ENCODE assay signal across 9 mouse cellular contexts in the genomic region with DNA sequence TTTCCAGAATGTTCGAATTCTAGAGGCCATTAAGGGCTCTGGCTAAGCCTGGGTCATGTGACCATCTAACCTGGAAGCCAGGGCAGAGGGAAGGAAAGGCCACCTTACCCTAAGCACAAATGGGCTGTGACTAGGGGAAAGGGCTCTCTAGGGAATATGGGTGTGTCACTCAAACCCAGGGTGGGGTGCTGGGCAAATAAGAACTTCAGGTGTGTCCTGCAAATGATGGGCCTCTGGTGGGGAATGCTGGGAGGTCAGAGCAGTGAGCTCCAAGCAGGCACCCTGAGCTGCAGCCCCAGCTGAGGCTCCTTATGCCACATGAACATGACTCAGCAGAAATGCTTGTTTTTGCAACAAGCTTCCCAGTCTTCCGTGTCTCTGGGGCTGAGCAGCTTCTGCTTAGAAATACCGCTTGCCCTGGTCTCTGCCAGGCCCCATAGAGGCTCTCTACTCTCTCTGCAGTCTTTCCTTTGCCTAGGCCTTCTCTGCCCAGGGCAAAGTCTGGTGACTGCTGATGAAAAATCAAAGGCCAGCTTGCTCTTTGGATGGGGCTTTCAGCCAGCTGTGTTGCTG.
DNase-seq lines count a peak whose midpoint lies in the region; ATAC-seq and TF ChIP-seq lines count a peak whose summit lies in the region.
"Had no signal": no experiment of that assay in that cellular context is flagged by ENCODE, and none has a peak within 500 bp of the region (broad histone marks: within the 10 kb centered on the region; RNA-seq: fewer than 3 reads in every experiment).

No protein-coding gene starts in this region.

- no peak for DNase-seq in hindbrain, embryonic 10.5 days (ENCODE audit: low spot score)
- peak; percentile 64 for DNase-seq in NIH3T3 (ENCODE audit: low read depth)
- peak; percentile 77 for DNase-seq in stomach, postnatal 0 days (ENCODE audit: low spot score)
- DNase-seq in right cerebral cortex, postnatal 36 days (ENCODE audit: low spot score in 2 of 2): no peak
- no peak for DNase-seq in ovary, postnatal 10 days (ENCODE audit: low spot score)

- no peak for TF ChIP-seq EP300 in stomach, postnatal 0 days (optimal IDR thresholded peaks at IDR 0.05)

- no peak overlapping the region for H3K9ac ChIP-seq in hindbrain, embryonic 16.5 days (ENCODE audit: low read depth, low read length)
- no peak overlapping the region; the same call in 1 of the 2 replicates for H3K9ac ChIP-seq in limb, embryonic 13.5 days
- H3K9ac ChIP-seq in stomach, postnatal 0 days (ENCODE audit: low read length): no peak overlapping the region
- H3K9ac ChIP-seq: embryonic facial prominence, embryonic 15.5 days had no signal

- H3K27me3 ChIP-seq in hindbrain, embryonic 10.5 days (ENCODE audit: insufficient read depth, poor library complexity, severe bottlenecking): no peaks in the 10 kb centered on the region
- H3K27me3 ChIP-seq in hindbrain, embryonic 16.5 days (replicated peaks; ENCODE audit: control insufficient read depth, insufficient read depth, low read length): no peaks in the 10 kb centered on the region
- no peaks in the 10 kb centered on the region for H3K27me3 ChIP-seq in limb, embryonic 13.5 days
- no peaks in the 10 kb centered on the region for H3K27me3 ChIP-seq in stomach, postnatal 0 days (ENCODE audit: control insufficient read depth, insufficient read depth, low read length)
- H3K27me3 ChIP-seq: embryonic facial prominence, embryonic 15.5 days had no signal

- H3K9me3 ChIP-seq in hindbrain, embryonic 10.5 days: no peaks in the 10 kb centered on the region
- H3K9me3 ChIP-seq in hindbrain, embryonic 16.5 days (ENCODE audit: control insufficient read depth, low read length): no peaks in the 10 kb centered on the region
- H3K9me3 ChIP-seq in limb, embryonic 13.5 days: peaks cover 4% of the 10 kb centered on the region; the same call in 1 of the 2 replicates
- H3K9me3 ChIP-seq in stomach, postnatal 0 days (ENCODE audit: control insufficient read depth, low read length): no peaks in the 10 kb centered on the region
- H3K9me3 ChIP-seq: embryonic facial prominence, embryonic 15.5 days had no signal

- no peak for TF ChIP-seq CTCF in stomach, postnatal 0 days (IDR thresholded peaks at IDR 0.05; ENCODE audit: low read depth)

- WGBS in hindbrain, embryonic 10.5 days: 65% methylated on average over 3 of the region's 3 CpGs
- 55% methylated on average over 3 of the region's 3 CpGs for WGBS in hindbrain, embryonic 16.5 days
- WGBS in limb, embryonic 13.5 days: 54% methylated on average over 3 of the region's 3 CpGs
- 22% methylated on average over 3 of the region's 3 CpGs for WGBS in stomach, postnatal 0 days

- H3K4me1 ChIP-seq in hindbrain, embryonic 10.5 days (replicated peaks): peaks cover 31% of the 10 kb centered on the region
- H3K4me1 ChIP-seq in hindbrain, embryonic 16.5 days (ENCODE audit: control insufficient read depth, insufficient read depth, low read depth, low read length): no peaks in the 10 kb centered on the region; the same call in 1 of the 2 replicates
- no peaks in the 10 kb centered on the region for H3K4me1 ChIP-seq in limb, embryonic 13.5 days
- H3K4me1 ChIP-seq in stomach, postnatal 0 days (replicated peaks; ENCODE audit: control insufficient read depth, insufficient read depth): peaks cover 2% of the 10 kb centered on the region; the same call in 1 of the 2 replicates

- no peak for ATAC-seq in hindbrain, embryonic 16.5 days
- peak; percentile 84 for ATAC-seq in erythroblast, adult 5-6 weeks (replicated peaks; ENCODE audit: low FRiP score, poor library complexity, severe bottlenecking)
- peak; percentile 64 for ATAC-seq in limb, embryonic 13.5 days (ENCODE audit: low FRiP score, low read depth)
- peak; percentile 91 for ATAC-seq in stomach, postnatal 0 days (ENCODE audit: low FRiP score, low TSS enrichment)

- peak overlapping the region; percentile 60 for H3K27ac ChIP-seq in hindbrain, embryonic 10.5 days
- H3K27ac ChIP-seq in hindbrain, embryonic 16.5 days (ENCODE audit: low read depth, low read length): no peak overlapping the region; the same call in 1 of the 2 replicates
- no peak overlapping the region for H3K27ac ChIP-seq in limb, embryonic 13.5 days
- peak overlapping the region; percentile 70 for H3K27ac ChIP-seq in stomach, postnatal 0 days (replicated peaks)
- H3K27ac ChIP-seq: embryonic facial prominence, embryonic 15.5 days had no signal

- no peak overlapping the region for H3K4me3 ChIP-seq in hindbrain, embryonic 10.5 days
- H3K4me3 ChIP-seq in hindbrain, embryonic 16.5 days (ENCODE audit: low read length): no peak overlapping the region
- H3K4me3 ChIP-seq in limb, embryonic 13.5 days: no peak overlapping the region
- H3K4me3 ChIP-seq in stomach, postnatal 0 days (ENCODE audit: low read depth, low read length): no peak overlapping the region
- H3K4me3 ChIP-seq: embryonic facial prominence, embryonic 15.5 days had no signal

- H3K36me3 ChIP-seq in hindbrain, embryonic 10.5 days: no peaks in the 10 kb centered on the region
- no peaks in the 10 kb centered on the region for H3K36me3 ChIP-seq in hindbrain, embryonic 16.5 days (ENCODE audit: control insufficient read depth, insufficient read depth, low read length)
- H3K36me3 ChIP-seq in limb, embryonic 13.5 days: no peaks in the 10 kb centered on the region
- no peaks in the 10 kb centered on the region for H3K36me3 ChIP-seq in stomach, postnatal 0 days (ENCODE audit: control insufficient read depth, insufficient read depth, low read length)
- H3K36me3 ChIP-seq: embryonic facial prominence, embryonic 15.5 days had no signal

- H3K4me2 ChIP-seq in hindbrain, embryonic 16.5 days (ENCODE audit: low read length): no peak overlapping the region
- H3K4me2 ChIP-seq in limb, embryonic 13.5 days (replicated peaks): no peak overlapping the region
- no peak overlapping the region for H3K4me2 ChIP-seq in stomach, postnatal 0 days (replicated peaks; ENCODE audit: low read depth)
- H3K4me2 ChIP-seq: embryonic facial prominence, embryonic 15.5 days had no signal

Comparison
In these comparisons a context has a peak if more than half of its experiments do, and no peak if none do; other contexts are left out.
1. H3K27ac ChIP-seq: peak in hindbrain, embryonic 10.5 days (single experiment) and stomach, postnatal 0 days (single experiment); none in hindbrain, embryonic 16.5 days (single experiment) and limb, embryonic 13.5 days (single experiment).
2. DNase-seq: peak in NIH3T3 (single experiment) and stomach, postnatal 0 days (single experiment); none in hindbrain, embryonic 10.5 days (single experiment), right cerebral cortex, postnatal 36 days (0 of 2) and ovary, postnatal 10 days (single experiment).